Mouse (Mus musculus): ENCODE measurements at regions not wholly inside any gene's neighbourhood (a gene's known extent, or its start where the extent isn't known, plus 50 kb on each side); places are given as distances from the start of the nearest gene placed in this dataset.

- H3K36me3 ChIP-seq (replicated peaks in 1 of 2; ENCODE audit: control insufficient read depth in 1 of 2, insufficient read depth in 1 of 2, low read length in 1 of 2) = no peaks in the 10 kb centered on the region
- H3K4me3 ChIP-seq (replicated peaks in 1 of 3; ENCODE audit: low read depth in 2 of 3, low read length in 2 of 3, poor library complexity in 1 of 3) = no peak overlapping the region
- H3K4me2 ChIP-seq (ENCODE audit: insufficient read depth, low read depth, poor library complexity, severe bottlenecking) = no peak overlapping the region
- no peaks in the 10 kb centered on the region for H3K27me3 ChIP-seq (replicated peaks)
- DNase-seq (ENCODE audit: extremely low read depth) = no peak
- peaks cover 25 to 38% of the 10 kb centered on the region in 2 experiments for H3K4me1 ChIP-seq (ENCODE audit: control insufficient read depth in 1 of 2, insufficient read depth in 2 of 2)
- in situ Hi-C loops (cut with MboI; ENCODE audit: low pct_ligation_motif_present, low pct_unique_long_range_greater_than_20kb, low sequenced_read_pairs) (no loop called here), dilution Hi-C loops (cut with MboI; ENCODE audit: extremely low pct_ligation_motif_present, extremely low pct_unique_long_range_greater_than_20kb, low sequenced_read_pairs) (no loop called here)
- no peak overlapping the region for H3K27ac ChIP-seq (ENCODE audit: insufficient read depth, low read depth)
- no peaks in the 10 kb centered on the region for H3K9me3 ChIP-seq (replicated peaks; ENCODE audit: low read length)
- TF ChIP-seq EP300 (IDR thresholded peaks at IDR 0.05; ENCODE audit: low read length) (no peak), ZC3H11A (IDR thresholded peaks at IDR 0.05; ENCODE audit: low read depth, low read length) (no peak), ZKSCAN1 (IDR thresholded peaks at IDR 0.05; ENCODE audit: borderline replicate concordance, low read depth, low read length) (no peak), RAD21 (IDR thresholded peaks at IDR 0.05; ENCODE audit: low read depth, low read length) (no peak), E2F4 (IDR thresholded peaks at IDR 0.05; ENCODE audit: insufficient replicate concordance, low read depth, low read length) (no peak), NELFE (IDR thresholded peaks at IDR 0.05; ENCODE audit: low read depth, low read length) (no peak), ZMIZ1 (IDR thresholded peaks at IDR 0.05; ENCODE audit: low read depth, low read length) (no peak), KAT2A (IDR thresholded peaks at IDR 0.05; ENCODE audit: insufficient replicate concordance, low read length) (no peak), NRF1 (IDR thresholded peaks at IDR 0.05; ENCODE audit: low read depth, low read length) (no peak), CTCF (conservative IDR thresholded peaks at IDR 0.05 in 1 of 2, IDR thresholded peaks at IDR 0.05 in 1 of 2; ENCODE audit: low read depth in 2 of 2, low read length in 2 of 2) (no peak), CHD1 (IDR thresholded peaks at IDR 0.05; ENCODE audit: low read depth, low read length) (no peak), MAFK (IDR thresholded peaks at IDR 0.05; ENCODE audit: insufficient replicate concordance, low read length) (no peak), TBP (conservative IDR thresholded peaks at IDR 0.05; ENCODE audit: low read depth, low read length) (no peak), ZNF384 (IDR thresholded peaks at IDR 0.05; ENCODE audit: low read depth, low read length) (no peak), MYC (IDR thresholded peaks at IDR 0.05; ENCODE audit: low read depth, low read length) (no peak), PAX5 (IDR thresholded peaks at IDR 0.05; ENCODE audit: low read length) (no peak), SMC3 (IDR thresholded peaks at IDR 0.05; ENCODE audit: low read depth, low read length) (no peak), SIN3A (IDR thresholded peaks at IDR 0.05; ENCODE audit: low read length) (no peak)
- H3K79me2 ChIP-seq (replicated peaks; ENCODE audit: control insufficient read depth, extremely low read depth, insufficient read depth, poor library complexity, severe bottlenecking) = no peaks in the 10 kb centered on the region
- H3K9ac ChIP-seq (ENCODE audit: insufficient read depth, low read depth) = no peak overlapping the region
Measured at GRCm38 (mm10) chr10:93393902-93394301, 59.3 kb upstream of the Lta4h start.

DNA sequence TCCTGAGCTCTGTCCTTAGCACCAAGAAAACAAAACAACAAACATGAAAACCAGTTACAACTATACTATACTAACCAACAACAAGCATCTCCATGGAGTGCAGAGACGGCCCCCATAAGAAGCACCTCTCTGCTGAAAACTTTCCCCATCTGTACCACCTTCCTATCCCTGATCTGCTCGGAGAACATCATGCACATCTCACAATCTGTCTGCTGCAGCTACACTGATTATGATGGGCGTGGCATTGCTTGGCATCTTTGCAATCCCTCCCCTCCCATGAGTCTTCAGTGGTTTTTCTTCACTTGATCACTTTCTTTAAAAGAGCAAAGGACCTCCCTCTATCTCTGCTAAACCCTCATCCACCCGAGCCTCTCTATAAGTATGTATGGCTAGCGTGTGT is 55.5 kb upstream of the Lta4h start:
- no peak for DNase-seq (ENCODE audit: extremely low read depth)
- Histone ChIP-seq H3K36me3 (replicated peaks in 1 of 2; ENCODE audit: control insufficient read depth in 1 of 2, insufficient read depth in 1 of 2, low read length in 1 of 2) (no peaks in the 10 kb centered on the region), H3K79me2 (replicated peaks; ENCODE audit: control insufficient read depth, extremely low read depth, insufficient read depth, poor library complexity, severe bottlenecking) (no peaks in the 10 kb centered on the region), H3K4me2 (ENCODE audit: insufficient read depth, low read depth, poor library complexity, severe bottlenecking) (no peak overlapping the region), H3K9me3 (replicated peaks; ENCODE audit: low read length) (no peaks in the 10 kb centered on the region), H3K4me1 (ENCODE audit: control insufficient read depth in 1 of 2, insufficient read depth in 2 of 2) (peaks cover 15 to 16% of the 10 kb centered on the region in 2 experiments), H3K9ac (ENCODE audit: insufficient read depth, low read depth) (no peak overlapping the region), H3K27ac (ENCODE audit: insufficient read depth, low read depth) (no peak overlapping the region), H3K4me3 (replicated peaks in 1 of 3; ENCODE audit: low read depth in 2 of 3, low read length in 2 of 3, poor library complexity in 1 of 3) (no peak overlapping the region), H3K27me3 (replicated peaks) (no peaks in the 10 kb centered on the region)
- dilution Hi-C loops (cut with MboI; ENCODE audit: extremely low pct_ligation_motif_present, extremely low pct_unique_long_range_greater_than_20kb, low sequenced_read_pairs) = no loop called here
- in situ Hi-C loops (cut with MboI; ENCODE audit: low pct_ligation_motif_present, low pct_unique_long_range_greater_than_20kb, low sequenced_read_pairs) = no loop called here
- no peak for TF ChIP-seq RAD21 (IDR thresholded peaks at IDR 0.05; ENCODE audit: low read depth, low read length)
- TF ChIP-seq TBP (conservative IDR thresholded peaks at IDR 0.05; ENCODE audit: low read depth, low read length) = no peak
- TF ChIP-seq PAX5 (IDR thresholded peaks at IDR 0.05; ENCODE audit: low read length) = no peak
- no peak for TF ChIP-seq UBTF (IDR thresholded peaks at IDR 0.05; ENCODE audit: low read depth, low read length)
- TF ChIP-seq USF1 (IDR thresholded peaks at IDR 0.05; ENCODE audit: low read depth, low read length) = no peak
- TF ChIP-seq MEF2A (IDR thresholded peaks at IDR 0.05; ENCODE audit: borderline replicate concordance, low read depth, low read length) = no peak
- no peak for TF ChIP-seq ZC3H11A (IDR thresholded peaks at IDR 0.05; ENCODE audit: low read depth, low read length)
- TF ChIP-seq GABPA (IDR thresholded peaks at IDR 0.05; ENCODE audit: insufficient replicate concordance, low read depth, low read length) = no peak
- no peak for TF ChIP-seq NRF1 (IDR thresholded peaks at IDR 0.05; ENCODE audit: low read depth, low read length)
- no peak for TF ChIP-seq MXI1 (IDR thresholded peaks at IDR 0.05; ENCODE audit: low read depth, low read length)
- TF ChIP-seq ETS1 (conservative IDR thresholded peaks at IDR 0.05; ENCODE audit: low read depth, low read length) = no peak
- TF ChIP-seq JUND (conservative IDR thresholded peaks at IDR 0.05; ENCODE audit: low read depth, low read length) = no peak
- TF ChIP-seq MAFK (IDR thresholded peaks at IDR 0.05; ENCODE audit: insufficient replicate concordance, low read length) = no peak
- no peak for TF ChIP-seq MAX (IDR thresholded peaks at IDR 0.05; ENCODE audit: low read length)
- TF ChIP-seq ZKSCAN1 (IDR thresholded peaks at IDR 0.05; ENCODE audit: borderline replicate concordance, low read depth, low read length) = no peak
- no peak for TF ChIP-seq BHLHE40 (IDR thresholded peaks at IDR 0.05; ENCODE audit: low read depth, low read length)
- no peak for TF ChIP-seq POLR2A (IDR thresholded peaks at IDR 0.05; ENCODE audit: low read depth, low read length)
- TF ChIP-seq MYC (IDR thresholded peaks at IDR 0.05; ENCODE audit: low read depth, low read length) = no peak
- no peak for TF ChIP-seq TCF12 (IDR thresholded peaks at IDR 0.05; ENCODE audit: low read depth, low read length)
